Mouse (Mus musculus) inflammation-experienced regulatory T-cells, adult 6 months (primary cell): ENCODE measurements around the gene Hist1h2ad. TPM values are rescaled to one million over a fixed set of nuclear protein-coding genes. Genes with fewer than 3 reads are reported as not detected.
"Not testable (repeated sequence)": the region's sequence is repeated elsewhere in the genome, so short reads cannot be mapped to it uniquely, and the experiment has no call there.

Source experiments
- ATAC-seq: one replicate; pipeline ENCODE4 v1.8.0; 2017
- polyA plus RNA-seq, 3 experiments: library from polyadenylated mRNA; unstranded; fragments of 100-300 nt; shearing (Covaris generic); gene quantifications; one replicate each; pipeline ENCODE4 v1.2.1; 2017

The Hist1h2ad gene
- polyA plus RNA-seq, 3 experiments from 2014 or later: 0.99 TPM; not detected in 2

GRCm38 (mm10) chr13:23570261-23571021 is 3.7 kb upstream of the Hist1h2ad start:
- peak; percentile 12 for ATAC-seq

GRCm38 (mm10) chr13:23571022-23571503 is 3.1 kb upstream of the Hist1h2ad start, which contains the start of the genes Hist1h2ae and Hist1h2bg:
Gene Hist1h2ae (minus strand): TSS chr13:23571220.
Gene Hist1h2bg (plus strand): TSS chr13:23571396.
- peak; percentile 89 for ATAC-seq

GRCm38 (mm10) chr13:23571504-23572217 is 2.5 kb upstream of the Hist1h2ad start:
- peak; percentile 2 for ATAC-seq

- no peak for ATAC-seq
Observed at GRCm38 (mm10) chr13:23572218-23573033, 1.8 kb upstream of the Hist1h2ad start.

- ATAC-seq: not testable (repeated sequence)
Observed at GRCm38 (mm10) chr13:23573034-23573897, 915 bp upstream of the Hist1h2ad start.

GRCm38 (mm10) chr13:23574546-23575170 is 477 bp downstream of the Hist1h2ad start:
- ATAC-seq: not testable (repeated sequence)

- ATAC-seq: peak; percentile 30
Observed at GRCm38 (mm10) chr13:23575271-23575851, 1.2 kb downstream of the Hist1h2ad start, which contains the start of gene Hist1h3d. Gene Hist1h3d (plus strand): TSS chr13:23575763.

- not testable (repeated sequence) for ATAC-seq
Observed at GRCm38 (mm10) chr13:23575864-23576313, 1.7 kb downstream of the Hist1h2ad start.

- ATAC-seq: no peak
Observed at GRCm38 (mm10) chr13:23576351-23576881, 2.2 kb downstream of the Hist1h2ad start.

- ATAC-seq: no peak
Observed at GRCm38 (mm10) chr13:23576906-23577639, 2.9 kb downstream of the Hist1h2ad start.

GRCm38 (mm10) chr13:23577835-23578234 is 3.7 kb downstream of the Hist1h2ad start:
- no peak for ATAC-seq

- ATAC-seq: peak; percentile 73
Observed at GRCm38 (mm10) chr13:23581408-23582218, 7.4 kb downstream of the Hist1h2ad start, which contains the start of gene Hist1h4d. Gene Hist1h4d (plus strand): TSS chr13:23581598.

GRCm38 (mm10) chr13:23582219-23583056 is 8.3 kb downstream of the Hist1h2ad start:
- ATAC-seq: no peak

- no peak for ATAC-seq
Observed at GRCm38 (mm10) chr13:23583387-23584068, 9.3 kb downstream of the Hist1h2ad start.

GRCm38 (mm10) chr13:23584331-23584730 is 10.2 kb downstream of the Hist1h2ad start:
- ATAC-seq: no peak

- peak; percentile 36 for ATAC-seq
Observed at GRCm38 (mm10) chr13:23585029-23585441, 10.9 kb downstream of the Hist1h2ad start.
